Mouse (Mus musculus) heart, embryonic 15.5 days (tissue): ENCODE measurements around the gene Plxnc1. TPM values are rescaled to one million over a fixed set of nuclear protein-coding genes. Genes with fewer than 3 reads are reported as not detected.

Experiments
- ATAC-seq: fragments of 200-750 bp; cut with Nextera tagmentation; replicated peaks from 2 replicates; pipeline ENCODE4 v1.8.0; 2017; ENCODE audit warnings: low read depth, moderate TSS enrichment; ENCODE audit not compliant: insufficient number of reproducible peaks, insufficient read depth, low FRiP score
- H3K27ac ChIP-seq: fragments of 300-500 bp; sonication (generic); 2 replicates; pipeline ENCODE4 v1.5.1; 2015; ENCODE audit warnings: mild to moderate bottlenecking, inconsistent platforms
- H3K27me3 ChIP-seq: fragments of 300-500 bp; sonication (generic); 2 replicates; pipeline ENCODE4 v1.6.1; 2015; ENCODE audit warnings: inconsistent platforms
- H3K36me3 ChIP-seq: fragments of 300-500 bp; sonication (generic); 2 replicates; pipeline ENCODE4 v1.6.1; 2015; ENCODE audit warnings: mild to moderate bottlenecking, inconsistent platforms
- H3K4me1 ChIP-seq: fragments of 300-500 bp; sonication (generic); replicated peaks from 2 replicates; pipeline ENCODE4 v1.6.1; 2015; ENCODE audit warnings: inconsistent platforms
- H3K4me2 ChIP-seq: fragments of 300-500 bp; sonication (generic); 2 replicates; pipeline ENCODE4 v1.6.1; 2015; ENCODE audit warnings: inconsistent platforms, mild to moderate bottlenecking, moderate library complexity
- H3K4me3 ChIP-seq: fragments of 300-500 bp; sonication (generic); 2 replicates; pipeline ENCODE4 v1.5.1; 2015; ENCODE audit warnings: mild to moderate bottlenecking, inconsistent platforms
- H3K9ac ChIP-seq: fragments of 300-500 bp; sonication (generic); 2 replicates; pipeline ENCODE4 v1.6.1; 2015; ENCODE audit warnings: mild to moderate bottlenecking, inconsistent platforms
- H3K9me3 ChIP-seq: fragments of 300-500 bp; sonication (generic); replicated peaks from 2 replicates; pipeline ENCODE4 v1.6.1; 2016; ENCODE audit warnings: inconsistent platforms
- WGBS: fragments of 180-500 bp; shearing (Covaris S2); methylation state at CpG from one replicate; pipeline ENCODE4 v1.1.7; 2015; ENCODE audit warnings: mixed read lengths; 5-methylcytosine and 5-hydroxymethylcytosine counted together
- polyA plus RNA-seq: library from polyadenylated mRNA; unstranded; fragments of >200 nt; fragmentation: Nextera tagmentation; extraction: Ambion mirVana; gene quantifications from 2 replicates; pipeline ENCODE4 v1.2.1, GENCODE M21; 2015

Plxnc1 gene
- polyA plus RNA-seq, 1 experiment from 2014 or later = 2.9 TPM

- no peak overlapping the region for H3K4me2 ChIP-seq
- H3K4me3 ChIP-seq = no peak overlapping the region
- H3K27ac ChIP-seq = no peak overlapping the region
- no peaks in the 10 kb centered on the region for H3K27me3 ChIP-seq
- H3K4me1 ChIP-seq = peaks cover 6% of the 10 kb centered on the region
- H3K9ac ChIP-seq = no peak overlapping the region
- no peaks in the 10 kb centered on the region for H3K9me3 ChIP-seq
- H3K36me3 ChIP-seq = no peaks in the 10 kb centered on the region
- ATAC-seq = no peak
- WGBS = 45% methylated on average over 9 of the region's 9 CpGs
Observed at GRCm38 (mm10) chr10:94835874-94836273, 108.8 kb downstream of the Plxnc1 start.

- H3K4me3 ChIP-seq = 0 out of 2 replicates have a peak overlapping the region, but pooled peaks have one; percentile 16
- H3K27ac ChIP-seq = peak overlapping the region; percentile 87
- H3K36me3 ChIP-seq = no peaks in the 10 kb centered on the region
- H3K9me3 ChIP-seq = no peaks in the 10 kb centered on the region
- WGBS = 13% methylated on average over 6 of the region's 6 CpGs
- peak overlapping the region; percentile 45 for H3K4me2 ChIP-seq
- peaks cover 40% of the 10 kb centered on the region for H3K4me1 ChIP-seq
- no peak overlapping the region for H3K9ac ChIP-seq
- ATAC-seq = peak; percentile 82
- H3K27me3 ChIP-seq = no peaks in the 10 kb centered on the region
Observed at GRCm38 (mm10) chr10:94829407-94829806, 115.2 kb downstream of the Plxnc1 start.

DNA sequence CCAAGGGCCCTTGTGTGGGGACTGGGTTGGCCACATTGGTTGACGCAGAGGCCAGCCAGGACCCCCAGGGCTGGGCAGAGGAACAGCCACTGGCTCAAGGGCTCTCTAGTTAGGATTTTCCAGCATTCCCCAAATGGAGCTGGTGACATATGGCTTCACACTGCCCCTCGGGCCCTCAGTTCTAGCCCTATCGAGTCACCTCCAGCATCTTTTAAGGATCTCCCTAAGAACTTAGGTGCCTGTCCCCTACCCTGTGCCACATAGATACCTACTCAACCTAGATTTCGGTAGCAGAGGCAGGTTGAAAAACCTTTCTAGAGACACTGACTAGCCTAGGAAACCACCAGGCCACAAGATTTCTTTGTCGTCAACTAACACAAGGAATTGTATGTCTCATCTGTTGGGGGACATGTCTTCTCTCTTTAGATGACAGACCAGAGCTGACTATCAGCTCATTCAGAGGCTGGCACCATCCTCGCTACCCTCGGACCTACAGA lies 115.9 kb downstream of the Plxnc1 start:
- H3K4me2 ChIP-seq = peak overlapping the region; percentile 45
- no peak for ATAC-seq
- no peaks in the 10 kb centered on the region for H3K9me3 ChIP-seq
- H3K4me3 ChIP-seq = no peak overlapping the region
- peaks cover 43% of the 10 kb centered on the region for H3K4me1 ChIP-seq
- H3K27me3 ChIP-seq = no peaks in the 10 kb centered on the region
- H3K36me3 ChIP-seq = no peaks in the 10 kb centered on the region
- peak overlapping the region; percentile 87 for H3K27ac ChIP-seq
- H3K9ac ChIP-seq = no peak overlapping the region
- 78% methylated on average over 7 of the region's 7 CpGs for WGBS

GRCm38 (mm10) chr10:94827890-94828733 lies 116.5 kb downstream of the Plxnc1 start:
- 77% methylated on average over 14 of the region's 14 CpGs for WGBS
- H3K9ac ChIP-seq = no peak overlapping the region

DNA sequence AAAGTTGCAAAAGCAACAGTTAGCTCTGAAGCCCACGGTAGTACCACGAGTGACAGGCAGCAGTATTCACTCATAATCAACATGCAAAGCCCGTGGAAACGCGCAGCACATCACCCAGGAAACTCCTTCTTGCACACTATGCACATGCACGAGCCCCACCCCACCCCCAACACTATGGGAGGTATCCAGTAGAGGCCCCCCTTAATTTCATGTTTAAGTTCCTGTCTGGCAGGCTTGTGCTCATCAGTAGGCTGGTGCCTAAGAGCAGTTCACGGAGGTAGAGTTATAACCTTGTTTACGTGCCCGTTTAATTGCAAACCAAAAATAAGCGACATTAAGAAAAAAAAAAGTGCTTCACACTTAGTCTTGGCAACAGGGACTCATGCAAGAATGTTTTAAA lies 117.3 kb downstream of the Plxnc1 start:
- H3K27ac ChIP-seq = no peak overlapping the region
- peaks cover 46% of the 10 kb centered on the region for H3K4me1 ChIP-seq
- WGBS = 79% methylated on average over 10 of the region's 10 CpGs
- H3K9me3 ChIP-seq = no peaks in the 10 kb centered on the region
- no peaks in the 10 kb centered on the region for H3K27me3 ChIP-seq
- no peak overlapping the region for H3K4me2 ChIP-seq
- H3K4me3 ChIP-seq = no peak overlapping the region
- no peak for ATAC-seq
- H3K9ac ChIP-seq = no peak overlapping the region
- H3K36me3 ChIP-seq = no peaks in the 10 kb centered on the region

More at GRCm38 (mm10) chr10:94827890-94828733, 116.5 kb downstream of the Plxnc1 start:
- no peak for ATAC-seq
- H3K36me3 ChIP-seq = no peaks in the 10 kb centered on the region
- H3K27me3 ChIP-seq = no peaks in the 10 kb centered on the region
- H3K27ac ChIP-seq = no peak overlapping the region
- peak overlapping the region; percentile 6; the same call in 1 of the 2 replicates for H3K4me2 ChIP-seq
- no peak overlapping the region for H3K4me3 ChIP-seq
- peaks cover 46% of the 10 kb centered on the region for H3K4me1 ChIP-seq
- no peaks in the 10 kb centered on the region for H3K9me3 ChIP-seq

DNA sequence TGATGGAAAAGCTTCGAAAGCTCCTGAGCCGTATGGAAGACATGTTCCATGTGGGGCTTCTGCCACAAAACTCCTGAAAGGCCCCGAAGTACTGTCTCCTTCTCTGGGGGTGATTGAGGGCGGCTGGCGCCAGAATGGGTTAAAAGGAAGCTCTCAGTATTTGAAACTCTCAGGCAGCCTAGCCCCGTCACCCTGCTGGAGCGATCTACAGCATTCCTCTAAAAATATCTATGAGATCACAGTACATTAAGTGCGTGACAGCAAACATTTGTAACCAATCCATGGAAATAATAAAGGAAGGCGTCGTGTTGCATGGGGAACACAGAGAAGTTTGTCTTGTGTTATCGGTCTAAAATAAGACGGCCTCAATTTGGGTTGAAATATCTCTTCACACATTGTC lies 118.2 kb downstream of the Plxnc1 start:
- no peaks in the 10 kb centered on the region for H3K36me3 ChIP-seq
- H3K27ac ChIP-seq = no peak overlapping the region
- peaks cover 44% of the 10 kb centered on the region for H3K4me1 ChIP-seq
- H3K27me3 ChIP-seq = no peaks in the 10 kb centered on the region
- 64% methylated on average over 12 of the region's 12 CpGs for WGBS
- no peaks in the 10 kb centered on the region for H3K9me3 ChIP-seq
- H3K4me2 ChIP-seq = no peak overlapping the region
- no peak for ATAC-seq
- no peak overlapping the region for H3K4me3 ChIP-seq
- no peak overlapping the region for H3K9ac ChIP-seq

- H3K27ac ChIP-seq = no peak overlapping the region
- 89% methylated on average over 2 of the region's 2 CpGs for WGBS
- no peaks in the 10 kb centered on the region for H3K9me3 ChIP-seq
- no peak for ATAC-seq
- peaks cover 41% of the 10 kb centered on the region for H3K4me1 ChIP-seq
- no peaks in the 10 kb centered on the region for H3K27me3 ChIP-seq
- no peak overlapping the region for H3K9ac ChIP-seq
- H3K36me3 ChIP-seq = no peaks in the 10 kb centered on the region
- H3K4me2 ChIP-seq = no peak overlapping the region
- H3K4me3 ChIP-seq = no peak overlapping the region
Observed at GRCm38 (mm10) chr10:94825951-94826350, 118.7 kb downstream of the Plxnc1 start.

DNA sequence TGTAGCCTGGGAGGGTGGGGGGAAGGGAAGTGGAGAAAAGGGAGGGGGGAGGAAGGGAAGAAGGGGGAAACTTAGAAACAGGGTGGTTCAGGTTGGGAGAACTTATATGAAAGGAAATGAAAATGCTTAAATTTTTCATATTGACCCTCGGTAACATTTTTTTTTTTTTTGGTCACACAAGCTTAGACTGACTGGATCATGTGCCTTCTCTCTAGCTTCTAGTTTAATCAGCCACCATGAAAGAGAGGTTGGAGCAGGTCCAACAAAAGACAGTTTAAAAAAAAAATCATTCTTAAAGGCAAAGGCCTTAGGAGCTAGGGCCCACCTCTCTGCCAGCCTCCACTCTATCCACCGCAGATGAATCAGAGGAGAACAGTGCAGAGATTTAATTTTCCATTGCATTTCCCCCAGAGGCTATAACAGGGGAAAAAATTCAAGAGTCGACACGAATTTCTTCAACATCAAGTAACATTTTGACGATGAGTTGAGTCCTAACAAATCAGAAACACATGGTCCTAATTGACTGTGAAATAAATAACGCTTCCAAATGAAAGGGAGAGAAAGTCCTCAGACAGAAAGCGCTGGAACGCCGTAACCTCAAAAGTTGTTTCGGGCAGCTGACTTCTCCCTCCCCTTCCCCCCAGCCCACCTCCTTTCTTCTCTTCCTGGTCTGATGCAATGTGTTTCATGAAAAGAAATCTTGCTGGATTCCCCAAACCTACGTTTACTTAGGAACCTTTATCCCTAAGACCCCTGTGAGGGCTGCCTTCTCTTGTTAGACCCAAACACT lies 120.5 kb downstream of the Plxnc1 start:
- no peaks in the 10 kb centered on the region for H3K9me3 ChIP-seq
- H3K9ac ChIP-seq = no peak overlapping the region
- 67% methylated on average over 11 of the region's 11 CpGs for WGBS
- peaks cover 30% of the 10 kb centered on the region for H3K4me1 ChIP-seq
- no peaks in the 10 kb centered on the region for H3K27me3 ChIP-seq
- H3K4me2 ChIP-seq = no peak overlapping the region
- no peaks in the 10 kb centered on the region for H3K36me3 ChIP-seq
- H3K27ac ChIP-seq = peak overlapping the region; percentile 31; the same call in 1 of the 2 replicates
- H3K4me3 ChIP-seq = no peak overlapping the region
- 0 out of 2 replicates have a peak, but pooled peaks have one; percentile 16 for ATAC-seq

DNA sequence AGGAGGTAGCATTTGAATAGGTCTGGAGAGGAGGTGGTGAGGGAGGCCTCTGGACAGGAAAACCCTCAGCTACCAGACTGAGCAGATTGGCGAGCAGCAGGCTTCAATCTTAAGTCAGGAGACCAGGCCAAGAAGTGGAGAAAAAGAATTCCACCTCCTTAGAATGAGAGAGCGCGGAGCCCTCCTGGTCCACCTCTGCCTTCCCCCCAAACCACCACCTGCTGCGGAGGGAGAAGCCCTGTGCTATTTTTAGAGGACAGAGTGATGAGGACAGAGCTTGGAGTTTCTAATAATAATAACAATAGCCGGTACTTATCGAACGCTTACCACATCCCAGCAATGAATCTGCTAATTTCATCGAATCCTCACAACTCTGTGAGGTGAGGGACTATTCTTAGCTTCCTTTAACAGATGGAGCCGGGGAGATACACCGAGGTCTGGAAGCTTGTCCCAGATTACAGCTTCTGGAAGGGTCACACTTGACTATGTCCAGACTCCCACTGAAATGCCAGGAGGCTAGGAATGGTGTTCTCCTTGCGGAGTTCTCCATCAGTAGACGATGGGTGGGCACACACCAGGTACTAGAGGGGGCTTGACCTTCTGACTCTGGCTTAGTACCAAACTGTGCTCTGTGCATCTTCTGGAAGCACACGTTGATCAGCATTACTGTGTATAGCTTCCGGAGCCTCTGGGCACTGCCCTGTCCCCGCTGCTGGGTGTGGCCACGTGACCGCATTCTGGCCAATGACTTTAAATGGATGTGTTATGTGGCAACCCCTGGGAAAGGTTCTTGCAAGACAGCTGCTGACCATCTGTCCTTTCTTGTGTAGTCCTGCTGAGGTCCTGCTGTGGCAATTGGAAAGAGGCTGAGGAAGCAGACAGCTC lies 125.6 kb downstream of the Plxnc1 start:
- H3K4me3 ChIP-seq = no peak overlapping the region
- no peaks in the 10 kb centered on the region for H3K36me3 ChIP-seq
- ATAC-seq = no peak; the same call in 1 of the 2 replicates
- no peaks in the 10 kb centered on the region for H3K9me3 ChIP-seq
- H3K27ac ChIP-seq = no peak overlapping the region
- H3K9ac ChIP-seq = 0 out of 2 replicates have a peak overlapping the region, but pooled peaks have one; percentile 16
- WGBS = 58% methylated on average over 17 of the region's 17 CpGs
- H3K27me3 ChIP-seq = no peaks in the 10 kb centered on the region
- peaks cover 17% of the 10 kb centered on the region for H3K4me1 ChIP-seq
- peak overlapping the region; percentile 31 for H3K4me2 ChIP-seq

DNA sequence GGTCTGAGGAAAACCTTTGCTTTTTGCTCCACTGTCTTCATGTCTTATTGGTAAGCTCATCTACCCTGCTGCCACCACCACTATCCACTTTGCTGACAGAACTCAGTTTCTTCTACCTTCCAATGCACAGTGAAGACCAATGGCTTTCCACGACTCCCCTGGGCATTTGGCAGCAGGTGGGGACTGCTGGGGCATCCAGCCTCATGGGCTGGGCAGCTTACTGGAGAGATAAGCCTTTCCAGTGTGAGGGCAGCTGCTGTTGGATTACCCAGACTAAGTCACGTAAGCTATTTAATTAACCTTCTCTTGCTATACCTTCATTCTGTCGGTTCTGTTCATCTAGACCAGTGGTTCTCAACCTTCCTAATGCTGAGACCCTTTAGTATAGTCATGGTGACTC lies 126.5 kb downstream of the Plxnc1 start:
- Histone ChIP-seq H3K4me1 (peaks cover 13% of the 10 kb centered on the region), H3K9me3 (no peaks in the 10 kb centered on the region), H3K4me3 (no peak overlapping the region), H3K36me3 (no peaks in the 10 kb centered on the region), H3K9ac (no peak overlapping the region), H3K4me2 (no peak overlapping the region), H3K27ac (no peak overlapping the region), H3K27me3 (no peaks in the 10 kb centered on the region)
- 87% methylated on average over 3 of the region's 3 CpGs for WGBS
- no peak for ATAC-seq
